Mouse (Mus musculus) heart, embryonic 10.5 days (tissue): ENCODE results near the gene Ralgps1. TPM values are rescaled to one million over a fixed set of nuclear protein-coding genes. Genes with fewer than 3 reads are reported as not detected.

ENCODE experiments used
- DNase-seq: peaks from one replicate; pipeline ENCODE4 v3.0.0-alpha.2; 2017; ENCODE audit warnings: low spot score
- H3K27ac ChIP-seq: fragments of 300-500 bp; sonication (generic); 2 replicates; pipeline ENCODE4 v1.5.1; 2016; ENCODE audit warnings: mild to moderate bottlenecking
- H3K27me3 ChIP-seq: fragments of 300-500 bp; sonication (generic); 2 replicates; pipeline ENCODE4 v1.6.1; 2016; ENCODE audit warnings: mild to moderate bottlenecking; ENCODE audit not compliant: poor library complexity, insufficient read depth, severe bottlenecking
- H3K36me3 ChIP-seq: fragments of 300-500 bp; sonication (generic); 2 replicates; pipeline ENCODE4 v1.6.1; 2016; ENCODE audit warnings: mild to moderate bottlenecking, moderate library complexity
- H3K4me1 ChIP-seq: fragments of 300-500 bp; sonication (generic); 2 replicates; pipeline ENCODE4 v1.6.1; 2016; ENCODE audit warnings: mild to moderate bottlenecking
- H3K4me3 ChIP-seq: fragments of 300-500 bp; sonication (generic); 2 replicates; pipeline ENCODE4 v1.5.1; 2016; ENCODE audit warnings: mild to moderate bottlenecking, moderate library complexity
- H3K9me3 ChIP-seq: fragments of 300-500 bp; sonication (generic); 2 replicates; pipeline ENCODE4 v1.6.1; 2016; ENCODE audit warnings: mild to moderate bottlenecking, moderate library complexity
- WGBS: fragments of 180-500 bp; shearing (Covaris S2); methylation state at CpG from one replicate; pipeline ENCODE4 v1.1.7; 2016; 5-methylcytosine and 5-hydroxymethylcytosine counted together
- polyA plus RNA-seq: library from polyadenylated mRNA; unstranded; fragments of >200 nt; fragmentation: Nextera tagmentation; extraction: Ambion mirVana; gene quantifications from 2 replicates; pipeline ENCODE4 v1.2.1, GENCODE M21; 2016

Ralgps1 gene
- polyA plus RNA-seq, 1 experiment from 2014 or later = 3.8 TPM

DNA sequence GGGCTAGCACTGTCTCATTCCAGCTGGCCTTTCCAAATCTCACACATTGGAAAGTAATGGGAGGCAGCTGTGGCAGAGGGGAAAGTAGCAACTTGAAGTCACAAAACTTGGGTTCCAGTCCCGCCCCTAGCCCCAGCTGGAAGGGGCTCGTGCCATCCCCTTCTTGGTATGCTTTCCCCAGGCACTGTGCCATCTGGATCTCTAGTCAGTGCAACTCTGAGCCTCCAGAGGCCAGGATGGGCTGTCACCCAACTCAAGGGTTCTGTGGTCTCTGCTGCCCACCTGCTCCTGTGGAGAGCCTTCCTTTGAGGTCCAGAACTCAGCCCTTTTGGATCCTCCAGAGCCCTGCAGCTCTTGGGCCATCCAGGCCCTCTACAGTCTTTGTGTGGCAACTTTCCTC lies 209.2 kb downstream of the Ralgps1 start:
- no peak overlapping the region for H3K4me3 ChIP-seq
- H3K9me3 ChIP-seq = no peaks in the 10 kb centered on the region
- peaks cover 59% of the 10 kb centered on the region for H3K4me1 ChIP-seq
- no peak for DNase-seq
- H3K36me3 ChIP-seq = no peaks in the 10 kb centered on the region
- H3K27me3 ChIP-seq = no peaks in the 10 kb centered on the region
- 0 out of 2 replicates have a peak overlapping the region, but pooled peaks have one; percentile 6 for H3K27ac ChIP-seq
- whole genome bisulfite sequencing = 63% methylated on average over 2 of the region's 2 CpGs

DNA sequence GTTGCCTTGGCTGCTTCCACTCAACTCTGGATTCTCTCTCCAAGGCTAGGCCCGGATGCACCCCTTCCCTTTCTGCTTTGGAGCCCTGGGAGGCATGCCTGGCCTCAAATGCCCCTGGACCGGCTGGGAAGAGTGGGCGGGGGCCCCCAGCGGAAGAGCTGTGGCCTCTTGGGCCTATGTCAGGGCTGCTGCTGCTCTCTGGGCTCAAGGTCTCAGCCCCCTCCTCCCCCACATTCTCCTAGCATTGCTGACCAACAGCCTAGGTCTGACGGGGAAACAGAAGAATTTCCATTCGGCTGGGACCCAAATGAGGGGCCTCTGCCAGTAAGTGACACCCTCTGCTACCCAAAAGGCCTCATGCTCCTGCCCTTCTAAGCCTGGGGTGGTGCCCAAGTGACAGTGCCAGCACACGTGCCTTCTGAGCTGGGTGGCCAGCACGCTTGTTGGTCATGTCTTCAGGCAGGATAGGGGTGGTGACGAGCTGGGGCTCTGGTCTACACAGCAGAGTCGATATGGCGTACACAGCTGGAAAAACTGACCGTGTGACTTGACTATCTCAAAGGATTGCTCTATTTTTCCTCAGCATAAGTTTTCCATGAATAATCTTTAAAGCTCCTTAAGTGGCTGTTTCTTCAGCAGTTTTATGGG lies 210.8 kb downstream of the Ralgps1 start:
- Histone ChIP-seq H3K4me1 (peaks cover 44% of the 10 kb centered on the region), H3K27me3 (no peaks in the 10 kb centered on the region), H3K9me3 (no peaks in the 10 kb centered on the region), H3K36me3 (no peaks in the 10 kb centered on the region), H3K4me3 (no peak overlapping the region), H3K27ac (peak overlapping the region; percentile 82)
- DNase-seq = no peak
- 45% methylated on average over 12 of the region's 12 CpGs for WGBS

DNA sequence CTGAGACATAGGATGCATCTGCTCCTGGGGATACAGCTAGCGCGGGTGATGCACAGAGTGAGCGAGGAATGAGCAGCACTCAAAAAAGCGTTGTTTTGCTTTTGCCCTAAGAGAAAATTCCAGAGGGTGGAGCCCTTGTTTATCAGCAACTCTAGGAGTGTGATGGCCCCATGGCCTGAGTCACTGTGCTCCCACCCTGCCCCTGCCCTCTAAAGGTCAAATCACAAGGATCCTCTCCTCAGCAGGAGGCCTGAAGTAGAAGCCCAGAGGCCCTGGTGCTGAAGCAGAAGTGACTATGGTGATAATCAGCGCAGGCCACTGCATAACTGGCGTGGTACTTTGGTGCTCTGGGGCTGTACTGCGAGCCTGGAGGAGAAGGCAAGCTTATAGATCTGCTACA lies 211.7 kb downstream of the Ralgps1 start:
- WGBS = 40% methylated on average over 7 of the region's 7 CpGs
- Histone ChIP-seq H3K27me3 (no peaks in the 10 kb centered on the region), H3K36me3 (no peaks in the 10 kb centered on the region), H3K27ac (peak overlapping the region; percentile 82), H3K4me3 (no peak overlapping the region), H3K9me3 (no peaks in the 10 kb centered on the region), H3K4me1 (peaks cover 35% of the 10 kb centered on the region)
- no peak for DNase-seq

DNA sequence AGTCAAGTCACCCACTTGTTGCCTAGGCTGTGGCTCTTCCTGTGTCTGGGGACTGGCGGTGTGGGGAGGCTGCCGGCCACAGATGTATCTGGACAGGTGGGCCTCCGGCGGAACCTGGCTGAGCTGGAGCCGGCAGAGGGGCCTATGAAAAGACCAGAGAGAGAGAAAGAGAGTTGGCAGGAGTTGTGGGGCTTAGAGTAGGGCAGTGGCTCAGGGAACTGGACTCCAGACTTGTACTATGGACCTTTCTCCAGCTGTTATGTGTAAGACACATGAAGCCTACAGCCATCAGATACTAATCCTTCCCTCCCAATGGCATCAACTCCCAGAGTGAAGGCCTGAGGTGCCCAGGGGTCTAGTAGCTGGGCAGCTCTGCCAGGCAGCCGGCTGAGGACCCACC lies 212.4 kb downstream of the Ralgps1 start:
- H3K27me3 ChIP-seq = no peaks in the 10 kb centered on the region
- DNase-seq = no peak
- H3K27ac ChIP-seq = peak overlapping the region; percentile 82
- no peaks in the 10 kb centered on the region for H3K36me3 ChIP-seq
- no peaks in the 10 kb centered on the region for H3K9me3 ChIP-seq
- peaks cover 33% of the 10 kb centered on the region for H3K4me1 ChIP-seq
- WGBS = 87% methylated on average over 6 of the region's 6 CpGs
- H3K4me3 ChIP-seq = no peak overlapping the region

DNA sequence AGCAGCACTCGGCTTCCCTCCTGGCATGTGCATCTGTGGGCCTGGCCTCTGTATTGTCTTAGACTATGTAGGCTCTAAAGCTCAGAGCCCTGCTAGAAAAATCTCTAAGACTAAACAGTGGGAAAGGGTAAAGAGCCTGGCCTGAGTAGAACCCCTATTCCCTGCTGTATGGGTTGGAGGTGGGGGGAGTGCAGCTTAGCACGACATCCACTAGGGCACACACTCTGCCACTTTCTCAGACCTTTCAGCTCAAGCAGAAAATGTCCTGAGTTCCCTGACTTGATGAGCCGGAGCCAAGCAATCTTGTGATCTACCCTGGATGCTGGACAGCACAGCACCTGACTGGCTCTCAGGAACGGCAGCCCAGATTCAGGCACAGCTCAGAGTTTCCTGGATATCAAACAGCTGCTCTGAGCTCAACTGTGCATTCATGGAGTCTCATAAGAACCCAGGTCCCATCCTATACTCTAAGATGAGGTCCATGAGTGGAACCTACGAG lies 215.0 kb downstream of the Ralgps1 start:
- no peaks in the 10 kb centered on the region for H3K27me3 ChIP-seq
- no peak overlapping the region for H3K4me3 ChIP-seq
- no peaks in the 10 kb centered on the region for H3K9me3 ChIP-seq
- H3K27ac ChIP-seq = no peak overlapping the region
- 67% methylated on average over 5 of the region's 5 CpGs for WGBS
- peaks cover 33% of the 10 kb centered on the region for H3K4me1 ChIP-seq
- no peaks in the 10 kb centered on the region for H3K36me3 ChIP-seq
- no peak for DNase-seq

DNA sequence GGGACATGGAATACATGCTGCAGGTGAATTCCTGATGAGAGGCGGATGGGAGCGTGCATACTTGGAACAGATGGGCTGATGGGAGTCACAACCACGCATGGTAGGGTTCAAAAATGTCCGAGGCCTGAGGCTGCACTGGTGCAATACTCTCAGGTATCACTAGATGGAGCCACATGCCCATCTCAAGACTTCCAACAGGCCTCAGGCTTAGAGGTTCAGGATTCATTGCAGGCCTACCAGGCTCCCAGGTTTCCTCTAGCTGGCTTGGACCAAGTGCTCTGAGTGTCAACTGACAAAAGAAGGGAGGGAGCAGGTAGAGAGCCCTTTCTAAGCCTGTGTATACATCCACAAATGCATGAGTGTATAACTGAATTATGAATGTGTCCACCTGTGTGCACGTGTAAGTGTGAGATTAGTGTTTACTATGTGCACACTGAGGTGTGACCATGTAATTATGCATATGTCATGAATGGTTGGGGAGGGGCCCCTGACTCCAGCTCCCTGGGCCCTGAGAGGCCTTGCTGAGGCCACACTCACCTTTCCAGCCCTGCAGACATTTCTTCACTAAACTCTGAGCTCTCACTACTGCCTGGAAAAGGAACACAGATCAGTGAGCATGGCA lies 216.4 kb downstream of the Ralgps1 start:
- H3K36me3 ChIP-seq = no peaks in the 10 kb centered on the region
- H3K4me3 ChIP-seq = no peak overlapping the region
- WGBS = 32% methylated on average over 5 of the region's 5 CpGs
- H3K4me1 ChIP-seq = peaks cover 19% of the 10 kb centered on the region
- DNase-seq = peak; percentile 84
- H3K27me3 ChIP-seq = no peaks in the 10 kb centered on the region
- peak overlapping the region; percentile 31; the same call in 1 of the 2 replicates for H3K27ac ChIP-seq
- H3K9me3 ChIP-seq = no peaks in the 10 kb centered on the region

DNA sequence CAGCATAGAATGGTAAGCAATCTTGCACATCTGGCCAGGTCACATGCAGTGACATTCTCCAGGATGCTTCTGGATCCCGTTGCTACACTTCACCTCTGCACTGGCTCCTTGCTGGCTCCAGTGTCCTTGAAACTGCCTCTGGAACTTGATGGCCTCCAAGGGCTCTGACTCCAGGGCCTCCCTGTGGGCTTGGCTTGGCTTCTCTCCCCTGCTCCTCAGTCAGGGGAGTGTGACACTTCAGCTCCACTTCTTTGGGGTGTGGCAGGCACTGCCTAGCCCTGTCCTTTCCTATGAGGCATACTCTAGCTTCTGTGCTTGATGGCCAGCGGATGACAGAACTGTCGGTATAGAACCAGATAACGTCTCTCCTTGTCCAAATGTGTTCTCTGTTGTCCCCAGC lies 224.3 kb downstream of the Ralgps1 start:
- H3K4me1 ChIP-seq = peaks cover 28% of the 10 kb centered on the region
- no peak overlapping the region for H3K4me3 ChIP-seq
- no peaks in the 10 kb centered on the region for H3K27me3 ChIP-seq
- H3K36me3 ChIP-seq = no peaks in the 10 kb centered on the region
- no peaks in the 10 kb centered on the region for H3K9me3 ChIP-seq
- no peak overlapping the region for H3K27ac ChIP-seq
- WGBS = 67% methylated on average over 4 of the region's 4 CpGs
- no peak for DNase-seq

DNA sequence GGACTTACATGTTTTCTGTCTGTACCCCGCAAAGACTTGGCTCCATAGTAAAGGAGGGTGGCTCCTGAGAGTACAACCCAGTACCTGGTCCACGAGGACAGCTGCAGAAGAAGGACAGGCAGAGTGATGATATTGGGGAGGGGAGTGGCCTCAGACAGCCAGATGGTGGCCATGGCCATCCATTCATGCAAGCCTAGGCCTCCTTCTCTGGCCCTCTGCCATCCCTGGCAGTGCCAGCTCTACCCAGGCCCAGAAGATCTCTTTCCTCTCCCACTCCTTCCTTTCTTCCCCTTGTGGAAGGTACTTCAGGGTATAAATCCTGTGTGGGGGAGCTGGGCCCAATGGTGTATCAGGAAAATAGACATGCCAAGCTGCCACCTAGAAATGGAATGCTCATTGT lies 228.0 kb downstream of the Ralgps1 start:
- no peak overlapping the region for H3K4me3 ChIP-seq
- 81% methylated on average over 2 of the region's 2 CpGs for whole genome bisulfite sequencing
- no peak overlapping the region for H3K27ac ChIP-seq
- DNase-seq = no peak
- H3K9me3 ChIP-seq = no peaks in the 10 kb centered on the region
- no peaks in the 10 kb centered on the region for H3K27me3 ChIP-seq
- peaks cover 28% of the 10 kb centered on the region for H3K4me1 ChIP-seq
- no peaks in the 10 kb centered on the region for H3K36me3 ChIP-seq

DNA sequence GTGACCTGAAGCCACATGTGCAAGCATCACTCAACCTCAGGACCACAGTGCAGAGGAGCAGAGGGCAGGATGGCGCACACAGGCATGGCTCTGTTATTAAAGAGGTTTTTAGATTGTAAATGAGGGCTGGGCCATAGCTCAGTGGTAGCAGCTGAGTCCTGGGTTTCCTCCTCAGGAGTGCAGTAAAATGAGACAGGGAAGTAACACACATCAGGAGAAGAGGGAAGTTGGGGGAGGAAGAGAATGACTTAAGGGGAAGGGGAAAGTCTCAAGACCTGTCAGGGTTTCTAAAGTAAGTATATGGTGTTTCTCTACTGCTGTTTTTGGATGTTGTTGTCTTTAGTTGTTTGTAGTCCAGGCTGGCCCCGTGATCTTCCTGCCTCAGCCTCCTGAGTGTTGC lies 232.8 kb downstream of the Ralgps1 start:
- Histone ChIP-seq H3K9me3 (no peaks in the 10 kb centered on the region), H3K4me1 (no peaks in the 10 kb centered on the region), H3K27me3 (peaks cover 9% of the 10 kb centered on the region), H3K36me3 (no peaks in the 10 kb centered on the region), H3K4me3 (no peak overlapping the region), H3K27ac (no peak overlapping the region)
- WGBS = 77% methylated on average over 2 of the region's 2 CpGs
- no peak for DNase-seq

DNA sequence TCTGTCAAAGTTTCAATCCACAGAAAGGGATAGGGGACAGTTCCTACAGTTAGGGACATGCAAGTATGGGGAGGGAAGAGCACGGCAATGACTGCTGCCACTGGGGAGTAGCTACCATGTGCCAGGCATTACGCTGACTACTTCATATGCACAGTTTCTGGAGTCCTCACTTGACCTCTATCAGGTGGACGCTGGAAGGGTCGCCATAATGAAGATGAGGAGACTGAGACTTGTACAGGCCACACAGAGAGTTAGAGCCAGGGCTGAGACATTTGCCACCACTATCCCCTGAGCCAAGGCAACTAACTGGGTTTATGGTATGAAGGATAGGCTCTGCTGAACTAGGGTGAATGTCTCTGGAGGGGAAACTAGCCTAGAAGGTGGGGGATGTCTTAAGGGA lies 233.6 kb downstream of the Ralgps1 start:
- Histone ChIP-seq H3K4me3 (no peak overlapping the region), H3K27me3 (peaks cover 15% of the 10 kb centered on the region), H3K36me3 (no peaks in the 10 kb centered on the region), H3K9me3 (no peaks in the 10 kb centered on the region), H3K27ac (no peak overlapping the region), H3K4me1 (0 out of 2 replicates have a peak, but pooled peaks cover 4% of the 10 kb centered on the region)
- WGBS = 87% methylated on average over 4 of the region's 4 CpGs
- peak; percentile 54 for DNase-seq

DNA sequence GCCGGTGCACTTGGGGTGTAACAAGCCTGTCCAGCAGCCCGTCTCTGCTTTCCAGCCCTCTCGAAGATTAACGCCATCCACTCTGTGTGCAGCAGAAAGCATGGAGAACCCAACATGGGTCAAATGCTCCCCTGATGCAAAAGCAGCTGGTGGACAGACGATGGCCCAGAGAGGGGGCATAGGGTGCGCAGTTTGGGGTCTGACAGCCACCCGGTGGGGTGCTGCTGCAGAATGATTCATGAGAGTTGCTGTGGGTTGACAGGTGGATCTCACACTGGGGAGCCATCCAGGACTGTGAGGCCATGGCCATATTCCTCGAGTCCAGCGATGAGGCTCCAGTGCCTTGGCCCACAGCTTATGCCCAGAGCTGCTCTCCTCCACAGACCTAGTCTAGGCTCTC lies 234.0 kb downstream of the Ralgps1 start:
- 82% methylated on average over 9 of the region's 9 CpGs for WGBS
- H3K4me3 ChIP-seq = no peak overlapping the region
- H3K27ac ChIP-seq = no peak overlapping the region
- H3K36me3 ChIP-seq = no peaks in the 10 kb centered on the region
- H3K27me3 ChIP-seq = peaks cover 20% of the 10 kb centered on the region
- 0 out of 2 replicates have a peak, but pooled peaks cover 9% of the 10 kb centered on the region for H3K4me1 ChIP-seq
- DNase-seq = peak; percentile 47
- no peaks in the 10 kb centered on the region for H3K9me3 ChIP-seq

DNA sequence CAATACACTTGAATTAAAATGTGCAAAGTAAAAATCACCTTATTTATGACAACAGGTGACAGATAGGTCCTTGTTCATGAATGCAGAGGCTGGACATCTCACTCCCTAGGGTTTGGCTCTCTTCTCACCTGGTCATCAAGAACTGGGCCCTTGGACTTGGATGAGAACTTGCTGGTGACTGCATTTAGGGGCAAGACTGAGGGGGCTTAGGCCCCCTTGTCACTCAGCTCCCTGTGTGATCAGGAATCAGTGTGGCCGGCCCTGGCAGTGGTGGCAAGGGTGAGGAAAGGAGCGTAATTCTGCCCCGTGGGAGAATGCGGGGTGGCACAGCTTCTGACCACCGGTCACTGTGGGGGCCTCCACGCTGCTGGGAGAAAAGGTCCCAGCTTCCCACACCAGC lies 234.9 kb downstream of the Ralgps1 start:
- 84% methylated on average over 6 of the region's 6 CpGs for WGBS
- no peak overlapping the region for H3K27ac ChIP-seq
- no peak overlapping the region for H3K4me3 ChIP-seq
- H3K4me1 ChIP-seq = peaks cover 13% of the 10 kb centered on the region; the same call in 1 of the 2 replicates
- no peaks in the 10 kb centered on the region for H3K36me3 ChIP-seq
- H3K9me3 ChIP-seq = no peaks in the 10 kb centered on the region
- DNase-seq = no peak
- peaks cover 23% of the 10 kb centered on the region for H3K27me3 ChIP-seq

DNA sequence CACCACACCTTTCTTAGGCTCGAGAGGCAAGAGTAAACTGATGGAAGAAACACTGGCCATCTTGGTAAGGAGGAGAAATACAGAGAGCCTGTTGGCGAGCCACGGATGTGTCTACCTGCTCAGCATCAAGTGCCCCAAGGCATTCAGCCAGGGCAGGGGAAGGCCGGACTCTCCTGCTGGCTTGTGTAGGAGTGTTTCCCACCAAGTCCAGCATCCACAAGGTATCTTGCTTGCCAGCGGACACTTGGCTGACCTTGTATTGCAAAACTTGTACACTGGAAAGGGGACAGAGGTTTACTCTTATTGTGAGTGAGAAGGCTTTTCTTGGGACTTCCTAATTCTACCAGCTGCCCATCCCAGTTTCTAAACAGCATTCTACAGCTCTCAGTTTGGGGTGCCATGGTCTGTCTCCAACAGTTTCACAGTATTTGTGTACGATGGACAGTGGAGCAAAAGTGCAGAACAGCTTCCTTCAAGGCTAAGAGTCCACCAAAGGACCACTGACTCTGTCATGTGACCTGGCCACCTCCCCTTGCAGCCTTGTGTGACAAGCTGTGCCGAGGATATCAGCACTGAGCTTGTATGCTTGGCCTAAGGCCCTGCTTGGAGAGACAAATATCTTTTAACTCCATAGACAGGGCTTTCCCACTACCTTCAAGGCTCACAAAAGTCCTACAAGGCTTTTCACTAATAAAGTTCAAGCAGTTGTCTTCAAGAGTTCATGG lies 236.4 kb downstream of the Ralgps1 start:
- WGBS = 71% methylated on average over 7 of the region's 7 CpGs
- Histone ChIP-seq H3K4me3 (no peak overlapping the region), H3K36me3 (no peaks in the 10 kb centered on the region), H3K4me1 (peaks cover 23% of the 10 kb centered on the region), H3K27me3 (peaks cover 23% of the 10 kb centered on the region), H3K9me3 (no peaks in the 10 kb centered on the region), H3K27ac (no peak overlapping the region)
- DNase-seq = no peak
